Comparison of ENCODE assay signal across 9 mouse cellular contexts in genomic region chr4:118566161-118566676, GRCm38 (mm10). TPM values are rescaled to one million over a fixed set of nuclear protein-coding genes. Genes with fewer than 3 reads are reported as not detected.
DNase-seq lines count a peak whose midpoint lies in the region; ATAC-seq lines count a peak whose summit lies in the region.
"Had no signal": no experiment of that assay in that cellular context is flagged by ENCODE, and none has a peak within 500 bp of the region (broad histone marks: within the 10 kb centered on the region; RNA-seq: fewer than 3 reads in every experiment).

No protein-coding gene starts in this region.

- no peak overlapping the region for H3K4me3 ChIP-seq in forebrain, embryonic 10.5 days
- H3K4me3 ChIP-seq in forebrain, embryonic 15.5 days = no peak overlapping the region
- no peak overlapping the region for H3K4me3 ChIP-seq in lung, embryonic 16.5 days (ENCODE audit: low read length)

- no peak overlapping the region for H3K4me2 ChIP-seq in forebrain, embryonic 15.5 days (replicated peaks)
- H3K4me2 ChIP-seq in lung, embryonic 16.5 days (ENCODE audit: low read depth, low read length) = no peak overlapping the region

- H3K27me3 ChIP-seq in forebrain, embryonic 10.5 days (ENCODE audit: poor library complexity, severe bottlenecking) = peaks cover 10% of the 10 kb centered on the region
- no peaks in the 10 kb centered on the region; the same call in 1 of the 2 replicates for H3K27me3 ChIP-seq in forebrain, embryonic 15.5 days
- no peaks in the 10 kb centered on the region for H3K27me3 ChIP-seq in lung, embryonic 16.5 days (ENCODE audit: control insufficient read depth, insufficient read depth, low read depth, low read length)

- H3K9me3 ChIP-seq in forebrain, embryonic 10.5 days = peaks cover 5% of the 10 kb centered on the region; the same call in 1 of the 2 replicates
- H3K9me3 ChIP-seq in forebrain, embryonic 15.5 days = no peaks in the 10 kb centered on the region
- no peaks in the 10 kb centered on the region for H3K9me3 ChIP-seq in lung, embryonic 16.5 days (ENCODE audit: control insufficient read depth, low read length)

- H3K4me1 ChIP-seq in forebrain, embryonic 10.5 days = peaks cover 6% of the 10 kb centered on the region
- H3K4me1 ChIP-seq in forebrain, embryonic 15.5 days = no peaks in the 10 kb centered on the region
- no peaks in the 10 kb centered on the region for H3K4me1 ChIP-seq in lung, embryonic 16.5 days (replicated peaks; ENCODE audit: control insufficient read depth, insufficient read depth, low read length)

- H3K27ac ChIP-seq in forebrain, embryonic 10.5 days = no peak overlapping the region
- no peak overlapping the region for H3K27ac ChIP-seq in forebrain, embryonic 15.5 days (replicated peaks)
- H3K27ac ChIP-seq in lung, embryonic 16.5 days (ENCODE audit: low read length) = no peak overlapping the region

- no peak for ATAC-seq in forebrain, embryonic 15.5 days (replicated peaks)
- ATAC-seq in common myeloid progenitor, adult 5-6 weeks (replicated peaks; ENCODE audit: low read depth, poor library complexity, severe bottlenecking) = peak; percentile 93
- ATAC-seq in lung, embryonic 16.5 days (ENCODE audit: low read depth) = 0 out of 2 replicates have a peak, but pooled peaks have one; percentile 17

- H3K36me3 ChIP-seq in forebrain, embryonic 10.5 days (replicated peaks) = no peaks in the 10 kb centered on the region
- no peaks in the 10 kb centered on the region for H3K36me3 ChIP-seq in forebrain, embryonic 15.5 days
- H3K36me3 ChIP-seq in lung, embryonic 16.5 days (ENCODE audit: control insufficient read depth, insufficient read depth, low read length) = no peaks in the 10 kb centered on the region

- no peak overlapping the region for H3K9ac ChIP-seq in forebrain, embryonic 15.5 days (replicated peaks)
- H3K9ac ChIP-seq in lung, embryonic 16.5 days (ENCODE audit: low read length) = no peak overlapping the region

- whole genome bisulfite sequencing in forebrain, embryonic 10.5 days = 35% methylated on average over 7 of the region's 7 CpGs
- 31% methylated on average over 7 of the region's 7 CpGs for WGBS in forebrain, embryonic 15.5 days
- WGBS in lung, embryonic 16.5 days = 31% methylated on average over 7 of the region's 7 CpGs

- peak; percentile 72 for DNase-seq in forebrain, embryonic 10.5 days (ENCODE audit: extremely low spot score, low spot score)
- peak; percentile 48 to 61 for DNase-seq in right cerebral cortex, adult 2 months (ENCODE audit: low spot score in 2 of 2)
- no peak for DNase-seq in right cerebral cortex, postnatal 14 days
- DNase-seq in kidney, adult 8-10 months = peak; percentile 43 to 47
- peak; percentile 65 for DNase-seq in thymus, postnatal 14 days

RNA-seq across cellular contexts. Expression of gene Tmem125, which starts 22.4 kb away (rescaled TPM):
- 0.68 and 0.76 TPM in 2 replicates for polyA plus RNA-seq in forebrain, embryonic 10.5 days (2016; fragmentation: Nextera tagmentation; extraction: Ambion mirVana)
- 0.09 and 0.27 TPM in 2 replicates for polyA plus RNA-seq in forebrain, embryonic 15.5 days (2015; fragmentation: Nextera tagmentation; extraction: Ambion mirVana)
- total RNA-seq in common myeloid progenitor, adult 5-6 weeks (2017) = 0.14 TPM in 1 of 2 replicates, not detected in the other
- polyA plus RNA-seq in lung, embryonic 16.5 days (2015; fragmentation: Nextera tagmentation; extraction: Ambion mirVana) = 8.0 and 8.4 TPM in 2 replicates

RNA-seq across cellular contexts. Expression of gene 2610528J11Rik, which starts 39.4 kb away (rescaled TPM):
- 1.1 and 2.1 TPM in 2 replicates for polyA plus RNA-seq in forebrain, embryonic 10.5 days (2016; fragmentation: Nextera tagmentation; extraction: Ambion mirVana)
- polyA plus RNA-seq in forebrain, embryonic 15.5 days (2015; fragmentation: Nextera tagmentation; extraction: Ambion mirVana) = not detected in 2 replicates
- total RNA-seq in common myeloid progenitor, adult 5-6 weeks (2017) = not detected in 2 replicates
- polyA plus RNA-seq in lung, embryonic 16.5 days (2015; fragmentation: Nextera tagmentation; extraction: Ambion mirVana) = 18.8 and 21.1 TPM in 2 replicates
- total RNA-seq: left cerebral cortex, postnatal 36 days had no signal

RNA-seq across cellular contexts. Expression of gene Cfap57, which starts 54.4 kb away (rescaled TPM):
- polyA plus RNA-seq in forebrain, embryonic 10.5 days (2016; fragmentation: Nextera tagmentation; extraction: Ambion mirVana) = 0.73 and 0.94 TPM in 2 replicates
- 0.52 and 0.73 TPM in 2 replicates for polyA plus RNA-seq in forebrain, embryonic 15.5 days (2015; fragmentation: Nextera tagmentation; extraction: Ambion mirVana)
- total RNA-seq in common myeloid progenitor, adult 5-6 weeks (2017) = 0.46 TPM in 1 of 2 replicates, not detected in the other
- 1.3 and 1.6 TPM in 2 replicates for polyA plus RNA-seq in lung, embryonic 16.5 days (2015; fragmentation: Nextera tagmentation; extraction: Ambion mirVana)

RNA-seq across cellular contexts. Expression of gene Ebna1bp2, which starts 54.4 kb away (rescaled TPM):
- polyA plus RNA-seq in forebrain, embryonic 10.5 days (2016; fragmentation: Nextera tagmentation; extraction: Ambion mirVana) = 210 and 221 TPM in 2 replicates
- polyA plus RNA-seq in forebrain, embryonic 15.5 days (2015; fragmentation: Nextera tagmentation; extraction: Ambion mirVana) = 140 and 150 TPM in 2 replicates
- 98.3 and 123 TPM in 2 replicates for total RNA-seq in common myeloid progenitor, adult 5-6 weeks (2017)
- 116 and 125 TPM in 2 replicates for polyA plus RNA-seq in lung, embryonic 16.5 days (2015; fragmentation: Nextera tagmentation; extraction: Ambion mirVana)
